Mouse (Mus musculus) forelimb bud, embryonic 11.5 days (tissue): ENCODE data around the gene Cdh15.

Source experiments
- DNase-seq: peaks from one replicate; pipeline ENCODE4 v3.0.0-alpha.2; 2012; ENCODE audit warnings: low read depth, low spot score

The Cdh15 gene

DNA sequence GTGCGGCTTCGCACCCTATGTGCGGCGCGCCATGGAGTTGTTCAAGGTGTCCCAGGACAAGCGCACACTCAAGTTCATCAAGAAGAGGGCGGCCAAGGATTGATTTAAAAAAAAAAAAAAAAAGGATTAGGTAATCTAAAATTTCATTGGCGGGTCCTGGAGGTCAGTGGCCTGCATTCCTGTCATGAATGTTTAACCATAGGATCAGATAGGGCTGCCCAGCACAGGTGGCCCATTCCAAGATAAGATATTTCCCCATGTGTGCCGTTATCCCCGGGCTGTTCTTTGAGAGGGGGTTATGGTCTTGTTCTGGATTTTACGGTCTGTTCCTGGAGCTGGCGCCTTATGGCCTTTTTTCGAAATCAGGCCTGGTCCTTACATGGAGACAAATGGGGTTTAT, 11.1 kb upstream of the Cdh15 start:
- no peak for DNase-seq

DNA sequence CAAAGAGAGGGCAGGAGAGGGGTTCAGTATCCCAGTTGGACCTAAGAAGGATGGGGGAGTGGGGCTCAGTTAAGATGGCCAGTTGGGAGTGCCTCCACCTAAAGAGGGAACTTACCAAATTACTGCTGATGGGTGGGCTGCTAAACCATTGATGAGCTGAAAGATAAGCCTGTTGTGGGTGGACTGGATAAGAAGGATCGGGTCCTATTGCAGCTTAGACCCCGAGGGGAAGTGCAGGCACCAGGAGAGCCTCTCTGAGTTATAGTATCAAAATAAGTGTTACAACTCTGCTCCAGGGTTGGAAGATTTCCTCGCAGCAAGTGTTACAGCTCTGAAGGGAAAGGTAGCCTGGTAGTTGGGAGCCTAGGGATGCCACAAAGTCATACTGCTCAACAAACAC, 3.6 kb upstream of the Cdh15 start:
- DNase-seq: no peak

- DNase-seq: no peak
Observed at GRCm38 (mm10) chr8:122845662-122846061, 2.1 kb upstream of the Cdh15 start.

- DNase-seq: no peak
Observed at GRCm38 (mm10) chr8:122849152-122849910, 1.6 kb downstream of the Cdh15 start.

DNA sequence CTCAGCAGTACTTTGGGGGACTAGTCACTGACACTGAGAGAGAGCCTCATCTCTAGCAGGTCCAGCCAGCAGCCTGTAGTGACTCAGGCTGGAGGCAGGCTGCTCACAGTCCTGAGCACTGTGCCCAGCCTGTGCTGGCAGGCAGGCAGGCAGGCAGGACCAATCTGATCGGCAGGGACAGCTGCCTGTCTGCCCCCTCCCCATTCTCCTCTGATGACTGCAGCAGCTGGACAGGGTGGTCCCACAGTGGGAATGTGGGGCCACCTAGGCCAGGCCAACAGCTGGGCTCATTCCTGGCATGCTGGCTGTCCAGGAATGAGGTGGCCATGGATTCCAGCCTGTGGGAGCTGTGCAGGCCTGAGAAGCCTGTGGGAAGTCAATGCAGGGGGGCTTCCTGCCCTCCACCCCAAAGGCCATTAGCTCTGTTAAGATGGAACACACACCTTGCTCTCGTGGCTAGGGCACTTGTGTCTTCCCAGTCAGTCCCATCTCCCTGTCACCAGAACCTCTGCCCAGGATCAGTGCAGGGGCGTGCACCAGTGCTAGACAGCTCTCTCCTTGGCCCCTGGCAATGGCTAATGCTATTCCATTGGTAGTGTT, 3.0 kb downstream of the Cdh15 start:
- no peak for DNase-seq

- no peak for DNase-seq
Observed at GRCm38 (mm10) chr8:122851692-122852545, 4.2 kb downstream of the Cdh15 start.

DNA sequence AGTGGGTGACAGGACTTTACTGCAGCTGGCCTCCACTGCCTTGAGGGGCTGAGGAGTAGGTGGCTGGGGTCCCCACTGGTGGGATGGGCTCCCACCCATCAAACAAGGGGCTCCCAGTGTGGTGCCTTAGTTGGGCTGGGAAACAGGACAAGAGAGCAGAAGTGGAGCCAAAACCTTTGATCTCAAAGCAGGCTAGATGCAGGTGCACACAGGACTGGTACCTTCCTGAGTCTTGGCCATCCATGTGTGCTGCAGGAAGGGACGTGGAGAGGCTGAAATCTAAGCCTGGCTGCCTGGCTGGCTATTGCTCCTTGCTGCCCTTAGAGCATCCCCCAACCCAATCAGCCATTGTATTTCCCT, 4.8 kb downstream of the Cdh15 start:
- DNase-seq: no peak

DNA sequence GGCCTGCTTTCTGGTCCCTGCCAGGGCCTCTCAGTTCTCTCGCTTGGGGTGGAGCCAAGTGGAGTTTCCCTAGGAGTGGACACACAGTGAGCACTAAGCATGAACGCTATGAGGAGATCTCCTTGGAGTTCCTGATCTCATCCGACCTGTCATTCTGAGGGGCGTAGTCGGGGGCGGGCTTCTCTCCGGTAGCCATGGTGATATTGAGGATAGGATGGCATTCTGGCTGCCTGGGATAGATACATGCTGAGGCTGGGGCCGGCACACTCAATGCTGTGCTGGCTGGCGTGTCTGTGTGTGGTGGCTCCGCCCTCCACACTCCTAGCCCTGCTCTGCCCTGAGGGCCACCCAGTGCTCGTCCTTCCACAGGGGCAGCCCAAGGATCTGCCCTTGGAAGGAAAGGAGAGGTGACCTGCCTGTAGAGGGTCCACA, 5.6 kb downstream of the Cdh15 start:
- DNase-seq: no peak

GRCm38 (mm10) chr8:122854388-122854787, 6.6 kb downstream of the Cdh15 start:
- no peak for DNase-seq

DNA sequence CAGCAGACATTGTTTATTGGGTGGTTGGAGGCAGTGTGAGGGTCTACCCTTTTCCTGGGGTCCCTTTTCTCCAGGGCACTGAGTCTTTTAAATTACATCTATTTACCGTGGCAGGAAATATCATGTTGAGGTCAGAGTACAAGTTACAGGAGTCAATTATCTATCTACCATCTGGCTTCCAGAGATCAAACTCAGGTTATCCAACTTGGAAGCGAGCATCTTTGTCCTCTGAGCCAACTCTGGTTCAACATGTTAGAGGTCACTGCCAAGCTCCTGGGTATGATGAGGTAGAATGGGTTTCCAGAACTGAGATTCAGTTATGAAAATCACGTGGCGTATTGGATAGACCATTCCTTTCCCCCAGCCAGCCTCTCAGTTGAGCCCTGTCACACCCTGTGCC, 7.4 kb downstream of the Cdh15 start:
- DNase-seq: no peak

GRCm38 (mm10) chr8:122856288-122856687, 8.5 kb downstream of the Cdh15 start:
- DNase-seq: no peak

DNA sequence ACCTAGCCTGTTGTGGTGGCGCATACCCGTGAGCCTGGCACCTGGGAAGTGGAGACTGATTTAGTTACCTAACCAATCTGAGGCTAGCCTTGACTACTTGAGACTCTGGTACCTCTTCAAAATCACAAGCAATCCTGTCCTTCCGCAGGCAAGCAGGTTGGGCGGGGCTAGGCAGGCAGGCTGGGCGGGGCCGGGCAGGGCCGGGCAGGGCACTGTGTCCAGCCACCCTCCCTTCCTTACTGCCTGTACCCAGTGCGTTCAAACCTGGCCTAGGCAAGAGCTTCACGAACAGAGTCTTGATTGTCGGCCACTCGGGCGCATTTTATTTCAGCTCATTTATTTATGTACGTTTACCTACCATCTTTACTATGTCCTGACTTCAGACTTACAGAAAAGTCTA, 12.1 kb downstream of the Cdh15 start:
- DNase-seq: no peak

DNA sequence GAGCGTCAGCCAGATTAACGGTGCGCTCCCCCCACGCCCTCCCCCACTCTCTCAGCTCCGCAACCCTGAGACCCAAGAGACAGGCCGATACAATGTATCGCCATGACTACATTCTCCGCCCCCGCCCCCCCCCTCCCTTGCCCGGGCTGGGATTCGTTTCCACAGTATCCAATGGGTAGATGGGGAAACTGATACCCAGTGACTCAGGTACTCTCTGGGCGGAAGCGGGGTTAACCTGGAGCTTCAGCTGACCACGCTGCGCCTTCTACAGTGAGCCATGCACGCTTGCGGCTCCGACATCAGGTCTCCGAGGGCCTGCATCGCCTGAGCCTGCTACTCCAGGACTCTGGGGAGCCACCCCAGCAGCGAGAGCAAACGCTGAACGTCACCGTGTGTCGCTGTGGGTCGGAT, 17.0 kb downstream of the Cdh15 start:
- DNase-seq: no peak

- no peak for DNase-seq
Observed at GRCm38 (mm10) chr8:122865441-122865840, 17.7 kb downstream of the Cdh15 start.

GRCm38 (mm10) chr8:122866231-122866630, 18.5 kb downstream of the Cdh15 start:
- DNase-seq: no peak

DNA sequence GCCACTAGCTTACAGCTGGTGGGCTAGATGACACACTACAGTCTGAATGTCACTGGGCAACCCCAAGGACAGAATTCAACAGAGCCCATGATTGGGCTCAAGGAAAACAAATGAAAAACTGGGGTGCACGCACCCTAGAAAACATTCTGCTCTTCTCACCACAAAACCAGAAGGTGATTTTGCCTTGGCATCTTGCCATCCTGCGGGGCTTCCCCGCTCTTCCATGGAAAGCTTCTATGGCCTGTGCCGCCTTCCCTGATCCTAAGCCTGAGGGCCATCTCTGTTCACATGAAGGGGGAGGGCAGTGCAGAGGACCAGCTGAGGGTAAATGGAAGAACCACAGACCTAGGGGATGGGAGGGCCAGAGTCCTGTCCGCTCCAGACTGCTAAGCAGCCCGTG, 20.2 kb downstream of the Cdh15 start:
- DNase-seq: no peak

GRCm38 (mm10) chr8:122870377-122870863, 22.7 kb downstream of the Cdh15 start:
- peak; percentile 33 for DNase-seq

GRCm38 (mm10) chr8:122871663-122872062, 23.9 kb downstream of the Cdh15 start:
- DNase-seq: no peak

DNA sequence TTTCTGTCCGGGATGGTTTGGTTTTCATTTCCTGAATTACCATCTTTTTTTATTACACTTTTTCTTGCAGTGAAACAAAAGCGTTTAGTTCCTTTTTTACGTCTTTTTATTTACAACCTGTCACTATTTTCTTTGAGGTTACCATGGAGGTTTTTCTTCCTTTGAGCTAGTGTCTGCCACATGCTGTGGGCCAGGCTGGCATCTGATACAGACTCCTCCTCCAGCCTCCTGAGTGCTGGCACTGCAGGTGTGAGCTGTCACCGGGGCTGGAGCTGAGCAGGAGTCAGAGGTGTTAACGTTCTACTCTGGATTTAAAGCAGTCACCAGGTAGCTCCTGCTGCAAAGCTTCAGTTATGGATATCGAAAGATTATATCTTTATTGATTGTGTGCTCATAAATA, 25.4 kb downstream of the Cdh15 start:
- DNase-seq: no peak

DNA sequence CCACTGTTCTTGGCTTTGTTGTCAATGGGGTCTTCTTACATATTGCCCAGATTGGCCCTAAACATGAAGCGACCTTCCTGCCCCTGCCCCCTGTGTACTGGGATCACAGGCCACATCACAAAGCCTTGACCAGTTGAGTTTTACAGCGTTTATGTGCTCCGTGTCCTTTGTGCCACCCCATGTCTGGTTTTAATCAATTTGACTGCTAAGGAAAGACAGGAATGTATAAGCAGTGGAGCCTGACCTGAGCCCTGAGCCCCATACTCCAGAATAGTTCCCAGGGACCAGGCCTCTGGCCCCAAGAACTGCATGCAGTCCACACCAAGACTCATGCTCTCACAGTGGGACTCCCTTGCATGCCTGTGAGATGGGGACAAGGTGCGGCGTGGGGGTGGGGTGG, 27.4 kb downstream of the Cdh15 start:
- DNase-seq: peak; percentile 61

DNA sequence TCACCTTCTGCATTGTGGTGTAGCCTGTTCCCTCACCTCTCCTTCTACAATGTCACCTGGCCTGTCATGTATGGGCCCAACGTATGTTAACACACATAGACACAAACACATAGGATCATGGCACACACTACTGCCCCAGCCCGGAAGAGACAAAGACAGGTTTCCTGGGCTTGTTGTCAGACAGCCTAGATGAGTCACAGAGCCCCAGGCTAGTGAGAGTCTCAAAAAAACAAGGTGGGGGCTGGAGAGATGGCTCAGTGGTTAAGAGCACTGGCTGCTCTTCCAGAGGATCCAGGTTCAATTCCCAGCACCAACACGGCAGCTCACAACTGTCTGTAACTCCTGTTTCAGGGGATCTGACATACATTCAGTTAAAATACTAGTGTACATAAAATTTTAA, 30.5 kb downstream of the Cdh15 start:
- no peak for DNase-seq

GRCm38 (mm10) chr8:122880302-122880701, 32.5 kb downstream of the Cdh15 start:
- no peak for DNase-seq
